Mouse (Mus musculus) gastrocnemius, adult 18-20 months (tissue): ENCODE measurements at regions not wholly inside any gene's neighbourhood (a gene's known extent, or its start where the extent isn't known, plus 50 kb on each side); places are given as distances from the start of the nearest gene placed in this dataset.

ENCODE experiments used
- DNase-seq: peaks from one replicate; pipeline ENCODE4 v3.0.0; 2021; ENCODE audit warnings: low spot score

DNA sequence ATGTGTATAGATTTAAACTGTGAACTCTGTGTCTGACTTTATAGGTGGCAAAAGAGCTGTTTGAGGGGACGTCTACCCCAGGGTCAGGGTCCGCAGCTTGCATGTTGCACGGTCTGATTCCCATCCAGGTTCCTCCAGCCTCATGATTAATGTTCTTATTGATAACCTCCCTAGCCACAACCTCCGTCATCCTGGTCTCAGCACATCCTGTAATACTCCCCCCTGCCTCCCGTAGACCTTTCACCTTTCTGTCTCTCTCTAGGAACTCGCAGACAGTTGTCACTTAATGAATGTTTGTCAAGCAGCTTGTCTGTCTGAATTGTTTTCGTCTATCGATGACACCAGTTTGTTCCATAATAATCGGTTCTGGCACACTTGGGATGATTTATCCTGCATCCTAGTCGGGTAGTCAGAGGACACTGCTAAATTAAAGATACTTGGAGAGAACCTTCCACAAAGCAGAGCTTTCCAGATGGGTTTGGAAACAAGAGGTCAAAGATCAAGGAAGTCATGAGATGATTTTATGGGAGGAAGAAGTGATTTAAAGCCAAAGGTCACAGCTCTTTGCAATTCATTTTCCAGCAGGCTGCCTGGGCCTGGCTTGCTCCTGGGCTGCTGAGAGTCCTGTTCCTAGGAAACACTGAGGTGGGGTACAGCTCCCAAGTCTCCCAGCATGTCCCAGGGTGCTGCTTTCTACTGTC is 435.9 kb downstream of the Prdm2 start:
- no peak for DNase-seq

DNA sequence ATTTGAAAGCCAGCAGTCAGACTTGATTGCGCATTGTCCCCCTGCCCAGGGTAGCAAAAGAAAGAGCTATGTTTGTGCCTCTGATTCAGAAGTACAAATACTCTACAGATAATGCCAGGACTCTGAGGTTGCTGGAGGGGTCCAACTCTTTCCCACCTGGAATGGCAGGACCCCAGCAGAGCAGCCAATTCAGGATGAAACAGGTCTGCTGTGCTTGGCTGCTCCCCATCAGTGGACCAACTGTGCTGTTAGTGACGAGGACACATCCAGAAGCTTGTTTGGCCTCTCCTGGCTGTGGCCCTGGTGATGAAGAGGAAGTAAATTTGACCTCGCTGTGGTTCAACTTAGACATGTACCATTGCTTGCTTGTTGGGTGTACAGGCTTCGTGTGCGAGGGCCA is 437.8 kb downstream of the Prdm2 start:
- no peak for DNase-seq

DNA sequence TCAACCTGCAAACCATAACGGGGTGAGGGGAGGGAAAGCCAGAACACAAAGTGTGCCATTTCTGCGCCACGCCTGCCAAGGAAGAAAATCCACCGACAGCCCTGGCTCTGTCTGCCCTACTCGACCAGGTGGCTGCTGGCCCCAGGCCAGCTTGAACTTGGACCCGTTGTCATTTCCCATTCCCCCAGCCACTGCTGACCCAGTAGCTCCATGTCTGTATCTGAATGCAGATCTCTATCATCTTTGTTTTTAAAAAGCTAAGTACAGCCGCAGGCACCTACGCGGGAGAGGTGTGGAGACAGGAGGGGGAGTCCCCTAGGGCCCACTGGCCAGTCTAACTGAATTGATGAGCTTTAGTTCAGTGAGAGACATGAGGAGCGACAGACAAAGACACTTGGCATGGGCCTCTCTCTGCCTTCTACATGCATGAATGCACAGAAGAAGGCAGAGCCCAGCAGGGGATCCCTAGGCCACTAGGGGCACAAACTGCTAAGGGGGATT is 439.1 kb downstream of the Prdm2 start:
- DNase-seq = no peak

DNA sequence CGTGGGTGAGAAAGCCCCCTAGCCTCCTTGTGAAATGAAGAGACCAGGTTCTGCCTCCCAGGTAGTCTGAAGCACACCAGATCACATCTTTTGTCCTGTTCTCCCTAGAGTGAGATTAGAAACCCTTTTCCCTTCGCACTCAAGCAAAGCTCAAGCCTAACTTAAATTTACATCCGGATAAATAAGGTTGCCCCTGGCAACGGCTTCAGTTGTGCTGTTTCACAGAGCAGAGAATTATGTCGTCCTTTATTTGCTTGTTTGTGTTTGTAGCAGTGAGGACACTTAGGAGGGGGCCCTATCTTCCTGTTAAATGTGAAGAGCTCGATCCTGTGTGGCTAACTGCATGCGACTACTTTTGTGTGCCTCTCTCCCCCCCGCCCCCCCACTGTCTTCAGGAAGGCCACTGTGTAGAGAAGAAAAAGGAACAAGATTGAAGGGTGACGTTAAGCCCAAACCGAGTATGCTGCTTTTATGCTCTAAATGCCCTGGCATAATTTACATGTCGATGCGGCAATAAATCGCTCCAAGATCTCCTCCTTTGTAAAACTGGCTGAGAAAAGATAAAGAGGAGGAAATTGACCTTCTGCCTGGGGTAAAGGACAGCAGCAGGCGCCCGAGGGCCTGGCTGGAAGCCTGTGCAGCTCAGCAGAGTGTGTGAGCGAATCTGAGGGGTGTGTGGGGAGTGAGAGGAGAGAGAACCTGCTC is 439.9 kb downstream of the Prdm2 start:
- DNase-seq = no peak

DNA sequence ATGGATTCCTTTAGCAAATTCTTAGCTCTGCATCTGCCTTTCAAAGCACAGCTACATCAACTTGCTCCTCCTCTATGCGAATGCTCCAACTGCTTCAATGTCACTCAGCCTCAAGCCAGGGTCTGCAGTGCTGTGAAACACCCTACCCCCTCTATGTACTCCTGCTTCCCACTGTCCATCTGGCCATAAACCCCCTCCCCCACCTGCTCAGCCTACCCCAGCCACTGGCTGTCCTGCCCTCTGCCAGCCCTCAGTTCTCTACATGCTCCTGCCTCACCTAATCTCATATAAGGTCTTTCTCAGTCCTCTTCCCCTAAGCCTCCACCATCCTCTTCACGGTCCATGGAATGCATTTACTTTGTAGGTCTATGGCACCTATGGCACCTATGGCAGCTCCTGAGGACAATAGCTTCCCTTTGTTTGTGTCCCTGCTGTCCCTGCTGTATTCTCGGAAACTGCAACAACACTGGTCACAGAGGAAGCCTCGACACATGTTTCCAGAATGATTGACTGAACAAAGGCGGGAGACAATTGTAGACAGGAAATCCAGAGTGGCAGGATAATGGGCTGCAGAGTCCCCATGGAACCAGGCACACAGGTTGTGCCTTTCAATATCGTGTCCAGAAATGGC is 441.2 kb downstream of the Prdm2 start:
- no peak for DNase-seq

DNA sequence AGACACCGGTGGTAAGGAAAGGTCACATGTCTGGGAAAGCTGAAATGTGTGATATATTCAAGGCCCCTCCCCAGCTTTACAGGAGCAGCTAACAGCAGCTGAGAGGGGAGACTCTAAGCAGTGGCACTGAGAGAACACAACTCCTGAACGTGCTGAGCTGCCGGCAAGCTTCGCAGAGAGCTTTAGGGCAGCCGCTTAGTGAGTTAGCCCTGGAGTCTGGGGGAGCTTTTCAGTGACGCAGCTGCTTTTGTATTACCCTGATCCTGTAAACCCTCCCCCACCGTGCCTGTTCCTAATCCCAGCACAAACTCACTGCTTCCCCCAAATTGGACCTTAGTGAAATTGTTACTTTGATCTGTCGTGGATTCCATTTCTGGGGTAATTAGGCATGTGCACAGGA is 442.6 kb downstream of the Prdm2 start:
- no peak for DNase-seq

DNA sequence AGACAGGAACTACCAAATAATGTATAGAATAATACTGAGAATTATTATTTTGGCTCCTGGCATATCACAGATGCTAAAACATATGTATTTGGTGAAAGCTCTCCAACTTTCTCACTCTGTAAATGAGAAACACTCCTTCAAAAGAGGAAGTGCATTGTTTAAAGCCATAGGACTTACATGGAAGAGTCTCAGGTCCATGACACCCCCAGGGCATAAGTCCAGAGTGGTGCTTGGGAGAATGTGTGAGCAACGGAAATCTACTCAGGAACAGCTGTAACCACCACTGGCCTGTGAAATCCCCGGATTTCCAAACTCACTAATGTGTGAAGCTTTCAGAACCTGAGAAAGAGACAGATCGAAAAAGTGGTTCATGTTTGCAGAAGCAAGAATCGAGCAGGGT is 445.1 kb downstream of the Prdm2 start:
- no peak for DNase-seq

DNA sequence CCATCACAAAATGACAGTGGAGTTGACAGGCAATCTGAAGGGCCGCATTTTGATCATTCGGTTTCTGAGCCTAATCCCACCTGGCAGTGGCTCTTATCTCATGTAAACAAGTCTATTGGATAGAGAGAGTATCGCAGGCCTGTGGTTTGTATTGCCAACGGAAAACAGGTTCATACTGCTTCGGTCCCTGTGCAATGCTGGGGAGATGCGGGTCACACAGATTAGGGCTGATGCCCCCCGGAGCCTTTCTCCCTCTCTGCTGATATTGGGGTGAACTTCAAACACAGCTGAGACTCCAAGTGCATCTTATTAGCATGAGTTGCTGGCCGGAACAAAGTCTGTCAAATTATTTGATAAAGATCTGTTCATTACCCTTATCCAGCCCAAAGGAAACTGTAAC is 451.2 kb downstream of the Prdm2 start:
- no peak for DNase-seq

DNA sequence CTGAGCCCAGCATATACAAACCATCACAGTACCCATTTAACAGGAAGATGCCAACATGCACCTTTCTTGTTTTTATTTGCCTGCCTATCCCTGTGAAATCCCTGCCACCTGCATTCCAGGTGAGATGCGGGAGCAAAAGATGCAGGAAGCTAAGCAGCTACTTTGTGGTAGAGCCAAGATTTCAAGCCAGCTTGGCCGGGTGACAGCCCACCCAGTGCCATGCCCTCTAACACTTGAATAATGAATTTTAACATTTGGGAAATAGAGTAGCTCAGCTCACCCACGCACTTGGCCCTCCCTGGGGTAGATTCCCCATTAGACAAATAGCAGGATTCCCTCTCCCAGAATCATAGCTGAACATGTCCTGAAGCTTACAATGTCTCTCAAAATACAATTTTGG is 454.7 kb downstream of the Prdm2 start:
- DNase-seq = no peak

DNA sequence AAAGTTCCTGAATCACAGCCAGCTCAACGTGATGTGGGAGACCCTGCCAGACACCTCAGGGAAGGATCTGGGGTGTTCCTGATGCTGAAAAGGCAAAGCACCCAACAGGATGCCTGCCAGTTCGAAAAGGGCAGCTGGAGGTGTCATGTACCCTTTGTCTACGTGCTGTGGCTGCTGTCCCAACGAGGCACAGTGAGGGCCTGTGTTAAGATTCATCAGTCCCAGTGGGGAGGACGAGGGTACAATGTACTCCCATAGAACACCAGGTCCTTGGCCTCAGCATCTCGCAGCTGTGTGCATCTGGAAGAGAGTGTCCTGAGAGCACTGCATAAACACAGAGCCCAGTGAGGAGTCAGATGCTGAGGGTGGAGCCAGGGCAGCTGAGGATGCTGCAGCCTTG is 456.5 kb downstream of the Prdm2 start:
- DNase-seq = peak; percentile 63

DNA sequence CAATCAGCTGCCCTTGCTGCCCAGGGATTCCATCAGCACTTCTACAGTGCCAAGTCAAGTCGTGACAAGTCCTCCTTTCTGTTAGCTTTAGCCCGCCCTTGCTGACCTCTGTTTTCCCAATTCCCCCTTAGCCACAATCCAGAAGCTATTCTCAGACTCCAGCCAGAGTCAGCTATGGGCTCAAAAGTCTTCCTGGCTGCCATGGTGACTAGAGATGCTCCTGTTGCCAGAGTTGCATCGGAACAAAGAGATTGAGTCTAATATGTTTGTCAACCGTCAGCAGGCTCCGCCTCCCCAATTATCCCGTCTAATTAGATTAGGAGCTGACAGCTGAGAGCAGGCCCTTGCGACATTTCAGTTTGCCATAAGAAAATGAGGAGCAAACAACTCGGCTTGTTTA is 462.9 kb downstream of the Prdm2 start:
- no peak for DNase-seq

DNA sequence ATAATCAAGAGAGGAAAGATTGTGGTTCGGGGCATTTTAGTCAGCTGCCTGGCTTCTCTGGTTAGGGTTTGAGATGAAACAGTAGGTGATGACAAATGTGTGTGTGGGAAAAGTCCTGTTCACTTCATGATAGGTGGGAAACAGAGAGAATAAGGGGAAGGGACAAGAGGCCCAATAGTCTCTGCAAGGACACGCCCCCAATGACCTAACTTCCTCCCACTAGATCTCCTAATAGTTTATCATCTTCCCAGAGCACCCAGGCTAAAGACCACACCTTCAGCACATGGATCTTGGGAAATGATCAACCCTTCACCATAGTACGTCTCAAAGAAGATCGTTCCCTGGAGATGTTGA is 484.3 kb upstream of the Kazn start:
- DNase-seq = no peak

DNA sequence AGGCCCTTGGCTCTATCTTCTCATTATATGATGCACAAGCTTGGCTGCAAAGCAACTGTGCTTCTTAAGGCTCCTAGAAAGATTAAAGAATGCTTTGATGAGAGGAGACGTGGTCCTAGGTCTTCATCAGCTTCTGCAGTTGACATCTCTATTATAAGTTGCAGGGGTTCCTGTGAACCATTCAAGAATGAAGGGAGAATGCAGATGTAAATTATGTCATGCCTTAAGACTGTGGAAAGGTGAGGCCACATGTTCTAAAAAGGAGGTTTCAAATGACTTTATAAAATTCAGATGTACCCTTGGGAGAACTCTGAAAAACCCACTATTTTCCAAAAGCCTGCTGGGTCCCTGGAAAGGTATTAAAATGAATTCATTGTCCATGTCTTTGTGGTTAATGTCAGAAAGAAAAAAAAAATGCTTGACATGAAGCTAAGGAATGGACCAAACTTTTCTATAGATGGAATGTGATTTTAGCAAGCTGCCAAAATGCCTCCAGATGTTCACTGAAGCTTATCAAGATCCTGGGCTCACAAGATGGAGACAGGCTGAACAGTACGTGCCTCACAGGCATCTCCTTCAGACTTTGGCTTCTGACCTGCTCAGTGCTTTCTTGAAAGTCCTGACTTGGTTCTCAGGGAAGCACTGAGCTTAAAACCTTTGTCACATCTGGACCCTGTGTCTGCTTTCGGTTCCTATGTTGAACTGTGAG is 483.8 kb upstream of the Kazn start:
- no peak for DNase-seq

DNA sequence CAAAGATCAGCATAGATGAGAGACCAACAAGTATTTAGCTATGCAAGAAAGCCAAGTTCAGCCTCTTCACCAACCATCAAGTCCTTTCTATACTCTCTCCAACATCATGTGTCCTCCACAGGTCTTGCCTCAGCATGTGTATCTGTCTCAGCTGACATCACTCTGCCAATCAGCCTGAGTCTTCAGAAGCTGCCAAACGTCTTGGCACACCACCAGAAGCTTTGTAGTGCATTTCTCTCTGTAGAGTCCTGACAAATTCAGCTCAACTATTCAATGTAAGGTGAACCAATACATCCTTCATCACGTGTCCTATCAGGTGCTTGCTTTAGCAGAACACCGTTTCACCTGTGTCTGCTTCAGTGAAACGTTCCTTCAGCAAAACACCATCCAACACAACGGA is 462.4 kb upstream of the Kazn start:
- DNase-seq = no peak

DNA sequence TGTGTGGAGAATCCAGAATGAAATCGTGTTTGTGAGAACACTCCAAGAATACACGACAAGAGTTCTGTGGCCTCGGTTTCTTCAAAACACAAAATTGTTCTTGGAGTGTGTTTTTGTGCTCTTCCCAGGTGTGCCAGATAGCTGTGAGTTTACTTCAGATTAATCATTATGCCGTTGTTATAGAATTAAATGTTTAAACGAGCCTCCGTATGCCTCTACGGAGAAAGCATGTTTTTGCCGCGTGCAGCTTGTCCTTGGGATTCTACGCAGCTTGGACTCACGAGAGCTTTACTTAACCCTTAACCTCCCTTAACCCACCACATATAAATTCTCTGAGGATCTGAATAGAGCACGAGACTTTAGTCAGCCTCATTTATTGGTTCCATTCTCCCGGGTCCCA is 455.7 kb upstream of the Kazn start:
- DNase-seq = no peak

DNA sequence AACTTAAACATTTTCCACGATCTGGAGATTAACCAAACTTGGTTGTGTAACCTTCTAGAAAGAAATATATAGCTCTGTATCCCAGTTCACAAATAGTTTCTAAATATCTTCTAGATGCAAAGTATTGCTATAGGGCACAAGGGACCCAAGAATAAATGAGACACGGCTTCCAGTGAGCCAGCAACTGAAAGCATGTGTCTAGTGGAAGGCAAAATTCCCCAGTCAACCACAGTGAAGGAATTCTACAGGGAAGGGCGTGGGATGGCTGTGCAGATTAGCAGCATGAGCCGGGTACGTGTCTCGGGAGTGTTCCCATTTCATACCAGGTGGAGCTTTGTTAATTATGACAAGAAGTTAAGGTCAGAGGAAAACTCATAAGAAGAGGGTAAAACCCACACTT is 449.0 kb upstream of the Kazn start:
- DNase-seq = no peak

DNA sequence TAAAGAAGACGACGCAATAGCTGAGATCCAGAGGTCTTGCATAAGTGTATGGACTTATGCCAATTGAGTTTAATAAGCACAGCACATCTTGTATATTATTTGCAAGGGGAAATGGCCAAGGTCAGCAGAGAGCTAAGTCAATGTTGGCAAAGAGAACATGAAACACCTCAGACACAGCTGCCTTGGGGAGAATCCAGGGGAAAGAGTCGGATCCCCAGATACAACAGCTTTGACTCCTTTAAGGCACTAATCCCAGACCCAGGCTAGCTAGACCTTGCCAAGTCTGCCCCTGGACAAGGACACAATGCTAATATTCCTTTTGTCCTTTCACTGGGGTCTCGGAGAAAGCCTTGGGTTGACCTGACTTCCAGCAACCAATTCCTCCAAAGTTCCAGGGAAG is 438.2 kb upstream of the Kazn start:
- peak; percentile 36 for DNase-seq

DNA sequence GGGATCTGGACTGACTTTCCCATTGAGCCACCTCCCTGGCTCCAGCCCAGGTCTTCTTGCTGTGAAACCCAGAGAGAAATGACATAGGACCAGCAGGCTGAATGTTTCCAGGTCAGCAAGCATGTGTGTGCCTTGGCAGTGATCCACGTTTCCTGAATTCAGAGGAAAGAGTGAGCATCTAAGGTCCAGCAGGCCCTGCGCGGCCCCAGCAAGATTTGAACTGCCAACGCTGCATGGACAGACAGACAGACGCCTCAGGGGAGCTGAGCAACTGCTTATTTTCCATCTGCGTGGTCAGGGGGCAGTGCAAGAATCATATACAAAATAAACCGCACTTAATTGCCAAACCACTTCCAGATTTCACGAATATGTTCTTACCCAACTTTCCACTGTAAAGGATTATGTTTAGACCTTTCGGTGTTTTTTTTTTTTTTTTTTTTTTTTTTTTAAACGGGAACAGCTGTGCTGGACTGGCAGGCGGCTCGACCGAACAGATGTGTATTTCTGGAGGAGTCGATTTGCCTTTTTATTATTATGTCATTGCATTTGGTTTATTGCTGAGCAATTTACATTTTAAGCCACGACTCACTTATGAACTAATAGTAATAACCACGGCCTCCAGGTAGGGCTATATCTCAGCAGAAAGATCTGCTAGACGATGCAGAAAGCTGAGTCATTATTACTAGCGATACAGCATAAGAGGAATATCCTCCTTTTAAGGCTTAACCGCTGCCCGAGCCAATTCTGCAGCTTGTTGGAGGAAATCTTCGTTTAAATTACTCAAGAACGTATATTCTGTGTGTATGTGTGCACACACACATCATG is 435.7 kb upstream of the Kazn start:
- peak; percentile 29 for DNase-seq

DNA sequence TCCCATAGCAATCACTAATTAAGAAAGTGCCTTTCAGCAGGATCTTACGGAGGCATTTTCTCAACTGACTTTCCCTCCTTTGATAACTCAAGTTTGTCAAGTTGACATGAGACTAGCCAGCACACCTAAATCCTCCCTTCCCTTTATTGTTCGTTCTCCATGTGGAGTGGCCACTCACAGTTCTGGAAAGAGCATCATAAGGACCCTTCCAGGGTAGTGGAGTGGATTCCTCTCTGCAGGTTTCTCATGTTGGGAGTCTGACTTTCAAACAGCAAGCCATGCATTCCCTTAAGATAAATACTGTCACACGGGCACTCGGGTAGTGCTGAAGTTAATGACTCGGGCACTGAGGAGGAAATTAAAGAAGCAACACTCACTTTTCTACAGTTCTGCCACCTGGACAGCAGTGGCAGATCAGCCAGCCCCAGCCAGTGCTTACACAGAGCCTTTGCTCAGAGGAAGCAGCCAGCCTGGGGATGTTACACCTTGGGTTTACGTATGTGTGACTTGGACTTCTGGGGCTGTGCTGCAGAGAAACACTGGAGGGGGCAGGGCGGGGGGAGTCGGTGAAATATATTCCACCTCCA is 432.8 kb upstream of the Kazn start:
- DNase-seq = no peak

DNA sequence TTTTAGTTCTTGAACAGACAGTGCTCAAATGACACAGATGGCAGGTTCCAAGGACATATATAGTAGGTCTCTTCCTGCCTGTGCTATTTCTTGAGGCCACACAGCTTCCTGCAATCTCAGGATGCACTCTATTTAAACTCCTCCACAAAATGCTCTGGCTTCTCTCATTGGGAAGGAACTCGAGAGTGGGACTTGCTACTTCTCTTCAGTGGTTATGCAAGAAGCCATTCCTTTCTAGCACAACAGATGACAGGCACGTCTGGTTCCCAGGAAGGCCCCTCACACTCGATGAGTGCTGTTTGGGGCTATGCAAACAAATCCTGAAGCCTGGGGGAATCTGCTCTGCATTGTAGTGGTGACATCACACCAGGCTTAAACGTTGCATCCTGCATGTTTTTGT is 425.6 kb upstream of the Kazn start:
- no peak for DNase-seq

DNA sequence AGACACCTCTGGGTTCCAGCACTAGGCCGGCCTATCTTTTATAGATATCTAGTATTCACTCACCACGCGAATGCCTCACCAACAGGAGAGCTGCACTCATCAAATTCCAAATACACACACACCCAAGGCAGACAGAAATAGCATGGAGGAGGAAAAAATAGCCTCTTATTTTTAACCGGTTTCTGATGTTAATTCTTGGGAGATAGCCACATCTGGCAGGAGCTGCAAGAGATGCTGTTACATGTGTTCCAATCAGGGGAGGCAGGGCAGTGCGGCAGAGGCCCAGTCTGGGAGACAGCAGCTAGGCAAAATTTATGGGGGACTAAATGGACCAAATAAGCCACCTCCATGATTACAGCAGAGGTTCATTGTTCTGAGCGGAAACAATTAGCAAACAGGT is 419.0 kb upstream of the Kazn start:
- peak; percentile 68 for DNase-seq
